16 mouse cellular contexts compared by ENCODE assay signal in the genomic region with DNA sequence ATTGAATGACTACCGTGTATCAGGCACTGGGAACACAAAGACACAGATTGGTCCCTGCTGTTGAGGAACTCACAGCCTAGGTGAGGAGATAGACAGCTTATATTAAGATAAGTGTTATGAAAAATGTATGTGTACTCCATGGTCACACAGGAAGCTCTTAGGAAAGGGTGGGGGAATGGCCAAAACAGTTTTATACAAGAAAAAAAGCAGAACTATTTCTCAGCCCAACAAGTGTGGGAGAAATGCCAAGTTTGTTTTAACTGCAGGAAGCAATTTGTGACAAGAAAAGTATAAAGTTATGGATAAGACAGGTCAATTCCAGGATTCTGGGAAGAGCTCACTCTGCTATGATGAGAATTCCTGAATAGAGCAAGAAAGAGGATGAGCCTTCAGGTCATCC. TPM values are rescaled to one million over a fixed set of nuclear protein-coding genes. Genes with fewer than 3 reads are reported as not detected.
"Had no signal": no experiment of that assay in that cellular context is flagged by ENCODE, and none has a peak within 500 bp of the region (broad histone marks: within the 10 kb centered on the region; RNA-seq: fewer than 3 reads in every experiment).

No protein-coding gene starts in this region.

- DNase-seq: kidney, adult 11 months; layer of hippocampus, adult 9-11 months; liver; lung, adult 2 months; lung, postnatal 36 days; retina, postnatal 1 day; right cerebral cortex, postnatal 14 days; thymus, postnatal 4 days had no signal

- H3K4me2 ChIP-seq: limb, embryonic 12.5 days; midbrain, embryonic 11.5 days; neural tube, embryonic 13.5 days had no signal

- H3K4me1 ChIP-seq: limb, embryonic 12.5 days had no signal

- H3K4me3 ChIP-seq: limb, embryonic 12.5 days; neural tube, embryonic 13.5 days had no signal

- H3K27me3 ChIP-seq: limb, embryonic 12.5 days; megakaryocyte, embryonic 14.5 days; neural tube, embryonic 13.5 days had no signal

- H3K9ac ChIP-seq: limb, embryonic 12.5 days; liver, embryonic 14.5 days; neural tube, embryonic 13.5 days had no signal

- ATAC-seq: midbrain, embryonic 16.5 days had no signal

- H3K36me3 ChIP-seq: neural tube, embryonic 13.5 days had no signal

- H3K9me3 ChIP-seq: limb, embryonic 12.5 days; megakaryocyte, embryonic 14.5 days; neural tube, embryonic 13.5 days had no signal

- H3K27ac ChIP-seq: kidney, postnatal 0 days; limb, embryonic 12.5 days; liver, embryonic 14.5 days; neural tube, embryonic 13.5 days; stomach, postnatal 0 days had no signal

RNA-seq across cellular contexts. Expression of gene Tmem202, which starts 8.2 kb away (rescaled TPM):
- polyA plus RNA-seq: midbrain, embryonic 11.5 days had no signal
